Mouse (Mus musculus) hindbrain, embryonic 10.5 days (tissue): ENCODE measurements at regions not wholly inside any gene's neighbourhood (a gene's known extent, or its start where the extent isn't known, plus 50 kb on each side); places are given as distances from the start of the nearest gene placed in this dataset.
A peak's percentile ranks its signal among the peaks of the same experiment; 100 is the strongest.

Experiments
- DNase-seq: peaks from one replicate; pipeline ENCODE4 v3.0.0-alpha.2; 2017; ENCODE audit warnings: low spot score
- H3K27ac ChIP-seq: fragments of 300-500 bp; sonication (generic); 2 replicates; pipeline ENCODE4 v1.5.1; 2016; ENCODE audit warnings: mild to moderate bottlenecking, moderate library complexity
- H3K27me3 ChIP-seq: fragments of 300-500 bp; sonication (generic); 2 replicates; pipeline ENCODE4 v1.6.1; 2016; ENCODE audit warnings: mild to moderate bottlenecking; ENCODE audit not compliant: poor library complexity, insufficient read depth, severe bottlenecking
- H3K36me3 ChIP-seq: fragments of 300-500 bp; sonication (generic); 2 replicates; pipeline ENCODE4 v1.6.1; 2016; ENCODE audit warnings: mild to moderate bottlenecking, moderate library complexity
- H3K4me1 ChIP-seq: fragments of 300-500 bp; sonication (generic); replicated peaks from 2 replicates; pipeline ENCODE4 v1.6.1; 2016; ENCODE audit warnings: mild to moderate bottlenecking
- H3K4me3 ChIP-seq: fragments of 300-500 bp; sonication (generic); 2 replicates; pipeline ENCODE4 v1.5.1; 2016; ENCODE audit warnings: mild to moderate bottlenecking, moderate library complexity
- H3K9me3 ChIP-seq: fragments of 300-500 bp; sonication (generic); 2 replicates; pipeline ENCODE4 v1.6.1; 2016; ENCODE audit warnings: mild to moderate bottlenecking, moderate library complexity
- WGBS: fragments of 180-500 bp; shearing (Covaris S2); methylation state at CpG from one replicate; pipeline ENCODE4 v1.1.7; 2016; 5-methylcytosine and 5-hydroxymethylcytosine counted together

DNA sequence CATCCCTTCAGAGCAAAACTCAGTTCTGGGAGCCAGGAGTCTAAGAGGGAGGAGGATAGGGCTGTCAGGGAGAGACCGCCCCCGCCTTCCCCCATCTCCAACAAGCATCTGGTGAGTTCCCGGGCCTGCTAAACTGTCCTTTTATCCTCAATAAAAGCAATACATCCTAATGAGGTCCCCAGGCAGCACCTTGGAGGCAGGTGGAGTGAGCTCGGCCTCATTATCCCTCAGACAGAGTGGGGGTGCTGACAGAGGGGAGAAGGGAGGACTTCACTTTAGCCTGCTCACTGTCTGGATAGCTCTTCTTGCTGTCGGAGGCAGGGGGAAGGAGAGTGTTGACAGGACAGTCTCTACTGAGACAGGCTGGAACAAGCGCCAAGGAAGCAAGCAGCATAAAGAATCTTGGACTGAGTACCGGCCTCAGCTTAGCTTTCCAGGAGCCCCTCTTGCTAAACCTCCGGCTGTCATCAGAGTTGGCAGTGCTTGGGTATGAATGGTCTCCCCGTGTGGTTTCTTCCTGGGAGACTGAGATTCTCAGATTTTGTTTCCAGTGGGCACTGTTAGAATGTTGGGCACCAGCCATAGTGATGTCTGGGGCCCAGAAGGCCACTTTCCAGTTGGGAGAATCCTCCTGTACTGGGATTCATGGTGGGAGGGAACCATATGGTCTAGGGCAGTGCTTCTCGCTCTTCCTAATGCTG is 537.3 kb downstream of the Tbc1d22a start:
- H3K27ac ChIP-seq = no peak overlapping the region
- H3K4me1 ChIP-seq = no peaks in the 10 kb centered on the region
- no peaks in the 10 kb centered on the region for H3K9me3 ChIP-seq
- WGBS = 77% methylated on average over 10 of the region's 10 CpGs
- no peak for DNase-seq
- H3K27me3 ChIP-seq = no peaks in the 10 kb centered on the region
- H3K36me3 ChIP-seq = no peaks in the 10 kb centered on the region
- no peak overlapping the region for H3K4me3 ChIP-seq

DNA sequence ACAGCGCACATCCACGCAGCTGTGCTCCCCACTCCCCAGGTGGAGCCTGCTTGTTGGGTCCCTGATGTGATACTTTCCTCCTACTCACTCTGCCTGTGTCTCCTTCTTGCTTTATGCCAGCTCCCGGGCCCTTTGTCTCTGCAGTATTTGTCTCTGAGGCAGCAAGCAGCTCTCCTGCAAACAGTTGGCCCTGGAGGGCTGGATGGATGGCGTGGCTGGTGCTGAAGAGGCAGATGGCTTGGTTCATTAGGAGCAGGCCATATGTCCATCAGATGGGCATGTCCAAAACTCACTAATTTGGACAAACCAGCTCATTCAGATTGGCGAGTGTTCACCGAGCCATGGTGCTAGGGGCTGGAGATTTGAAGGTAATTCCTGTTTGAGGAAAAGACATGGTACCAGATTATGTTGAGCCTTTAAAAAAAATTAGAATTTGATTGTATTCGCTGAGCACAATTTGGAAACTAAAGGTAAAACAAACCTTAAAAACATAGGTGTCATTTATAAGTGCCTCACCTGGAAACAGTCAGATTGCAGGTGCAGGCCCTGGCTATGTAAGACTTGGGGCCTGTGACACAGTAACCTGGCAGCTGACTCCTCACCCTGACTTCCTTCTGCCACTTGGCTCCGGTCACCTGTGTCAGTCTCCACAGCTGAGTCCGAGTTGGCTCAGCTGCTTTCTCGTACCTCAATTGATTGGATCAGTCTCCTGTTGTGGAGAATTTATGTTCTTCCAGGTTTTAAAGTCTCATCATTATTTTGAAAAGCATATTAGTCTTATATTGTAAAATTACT is 549.5 kb downstream of the Tbc1d22a start:
- Histone ChIP-seq H3K27me3 (no peaks in the 10 kb centered on the region), H3K36me3 (no peaks in the 10 kb centered on the region), H3K4me3 (no peak overlapping the region), H3K4me1 (0 out of 2 replicates have a peak, but pooled peaks cover 4% of the 10 kb centered on the region), H3K27ac (no peak overlapping the region), H3K9me3 (no peaks in the 10 kb centered on the region)
- DNase-seq = no peak
- 88% methylated on average over 10 of the region's 10 CpGs for WGBS

DNA sequence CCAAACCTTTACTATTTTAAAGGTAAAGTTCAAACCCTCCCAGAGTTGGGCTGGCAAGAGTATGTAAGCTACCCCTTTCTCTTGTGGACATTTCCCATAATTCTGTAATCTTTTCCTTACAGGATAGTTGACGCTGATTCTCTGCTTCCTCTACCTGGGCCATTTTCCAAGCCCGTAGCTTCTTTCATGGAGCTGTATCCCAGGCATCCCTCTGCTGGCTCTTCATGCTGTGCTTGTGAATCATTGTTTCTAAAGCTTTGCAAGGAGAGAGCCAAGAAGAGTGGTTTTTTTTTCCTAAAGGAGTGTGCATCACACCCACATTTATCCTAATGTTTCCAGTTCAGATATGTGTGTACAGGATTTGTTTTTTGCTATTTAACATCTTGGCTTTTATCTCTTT is 553.4 kb downstream of the Tbc1d22a start:
- H3K4me1 ChIP-seq = 0 out of 2 replicates have a peak, but pooled peaks cover 4% of the 10 kb centered on the region
- no peaks in the 10 kb centered on the region for H3K9me3 ChIP-seq
- no peak overlapping the region for H3K27ac ChIP-seq
- H3K36me3 ChIP-seq = no peaks in the 10 kb centered on the region
- H3K27me3 ChIP-seq = no peaks in the 10 kb centered on the region
- 84% methylated on average over 2 of the region's 2 CpGs for WGBS
- DNase-seq = no peak
- no peak overlapping the region for H3K4me3 ChIP-seq

DNA sequence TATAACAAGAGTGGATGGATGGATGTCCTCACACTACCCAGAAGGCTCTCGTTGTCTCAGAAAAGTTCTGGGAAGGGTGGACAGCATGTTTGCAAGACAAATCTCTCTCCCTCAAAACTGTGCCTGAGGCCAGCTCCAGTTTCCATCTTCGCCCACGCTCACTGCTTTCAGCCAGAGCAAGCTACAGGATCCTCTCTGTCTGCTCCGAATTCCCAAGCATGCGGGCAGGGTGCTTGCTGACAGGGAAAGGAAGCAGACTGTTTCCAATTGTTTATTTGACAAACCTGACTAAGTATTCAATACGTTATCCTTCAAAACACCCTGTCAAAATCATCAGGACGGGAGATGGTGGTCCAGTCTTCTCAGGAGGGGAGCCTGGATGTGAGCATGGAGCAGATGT is 558.8 kb downstream of the Tbc1d22a start:
- Histone ChIP-seq H3K27ac (no peak overlapping the region), H3K4me3 (no peak overlapping the region), H3K36me3 (no peaks in the 10 kb centered on the region), H3K4me1 (0 out of 2 replicates have a peak, but pooled peaks cover 4% of the 10 kb centered on the region), H3K27me3 (no peaks in the 10 kb centered on the region), H3K9me3 (no peaks in the 10 kb centered on the region)
- no peak for DNase-seq
- WGBS = 79% methylated on average over 7 of the region's 7 CpGs

DNA sequence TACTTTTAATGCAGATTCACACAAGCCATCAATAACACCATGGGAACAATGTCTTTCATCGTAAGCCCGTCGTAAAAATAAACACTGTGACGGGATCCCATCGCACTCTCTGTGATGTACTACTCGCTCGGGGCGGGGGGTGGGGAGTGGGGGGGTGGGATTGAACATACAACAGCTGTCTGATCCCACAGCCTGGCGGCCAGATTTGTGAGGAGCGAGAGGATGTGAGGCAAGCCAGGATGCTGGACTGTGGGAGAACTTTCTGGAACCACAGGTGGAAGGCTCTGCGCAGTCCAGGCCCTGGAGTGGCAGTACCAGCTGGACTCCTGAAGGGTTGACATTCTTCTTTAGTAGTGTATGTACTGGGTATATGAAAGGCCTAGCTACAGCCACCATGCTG is 563.7 kb downstream of the Tbc1d22a start:
- Histone ChIP-seq H3K4me1 (no peaks in the 10 kb centered on the region), H3K36me3 (no peaks in the 10 kb centered on the region), H3K4me3 (no peak overlapping the region), H3K27me3 (no peaks in the 10 kb centered on the region), H3K27ac (no peak overlapping the region), H3K9me3 (no peaks in the 10 kb centered on the region)
- WGBS = 83% methylated on average over 11 of the region's 11 CpGs
- DNase-seq = no peak

DNA sequence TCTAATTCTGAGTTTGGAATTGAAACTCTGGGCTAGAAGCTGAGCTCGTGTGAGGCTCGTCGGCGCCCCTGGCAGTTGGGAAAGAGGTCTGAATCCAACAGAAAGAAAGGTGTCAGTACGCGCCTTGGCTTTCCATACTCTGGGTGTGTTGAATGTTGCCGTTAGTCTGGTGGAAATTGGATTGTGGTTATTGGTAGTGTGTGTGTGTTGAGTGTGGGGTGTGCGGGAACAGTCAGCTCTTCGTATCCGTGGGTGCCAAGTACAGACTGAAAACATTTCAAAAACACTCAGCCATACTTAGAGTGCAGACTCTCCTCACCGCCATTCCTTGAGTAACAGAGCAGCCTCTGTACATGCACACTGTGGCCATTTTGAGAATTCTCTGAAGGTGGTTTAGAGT is 566.9 kb downstream of the Tbc1d22a start:
- DNase-seq = no peak
- 91% methylated on average over 11 of the region's 11 CpGs for WGBS

DNA sequence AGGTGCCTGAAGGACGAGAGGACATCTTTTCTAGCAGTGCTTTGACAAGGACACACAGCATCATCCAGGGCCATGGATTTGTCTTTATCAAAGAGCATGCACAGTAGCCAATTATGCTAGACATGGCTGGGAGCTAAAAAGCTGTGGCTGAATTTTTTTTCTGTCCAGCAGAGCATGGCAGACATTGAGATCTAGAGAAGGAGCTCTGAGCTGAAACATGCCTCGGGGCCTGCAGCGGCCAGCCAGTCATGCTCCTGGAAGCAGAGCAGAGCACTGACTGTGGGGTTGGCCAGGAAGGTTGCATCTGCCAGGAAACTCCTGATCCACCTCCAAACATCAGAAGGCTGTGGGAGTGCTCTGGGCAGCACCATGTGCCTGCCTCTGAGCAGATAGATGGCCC is 580.5 kb downstream of the Tbc1d22a start:
- WGBS = 74% methylated on average over 3 of the region's 3 CpGs
- DNase-seq = no peak
- 0 out of 2 replicates have a peak overlapping the region, but pooled peaks have one; percentile 5 for H3K27ac ChIP-seq
- H3K4me3 ChIP-seq = no peak overlapping the region
- H3K27me3 ChIP-seq = no peaks in the 10 kb centered on the region
- no peaks in the 10 kb centered on the region for H3K4me1 ChIP-seq
- no peaks in the 10 kb centered on the region for H3K36me3 ChIP-seq
- H3K9me3 ChIP-seq = no peaks in the 10 kb centered on the region

More for the DNA sequence above, 566.9 kb downstream of the Tbc1d22a start:
- H3K36me3 ChIP-seq = no peaks in the 10 kb centered on the region
- no peaks in the 10 kb centered on the region for H3K27me3 ChIP-seq
- no peaks in the 10 kb centered on the region for H3K9me3 ChIP-seq
- no peak overlapping the region for H3K27ac ChIP-seq
- no peak overlapping the region for H3K4me3 ChIP-seq
- H3K4me1 ChIP-seq = no peaks in the 10 kb centered on the region

DNA sequence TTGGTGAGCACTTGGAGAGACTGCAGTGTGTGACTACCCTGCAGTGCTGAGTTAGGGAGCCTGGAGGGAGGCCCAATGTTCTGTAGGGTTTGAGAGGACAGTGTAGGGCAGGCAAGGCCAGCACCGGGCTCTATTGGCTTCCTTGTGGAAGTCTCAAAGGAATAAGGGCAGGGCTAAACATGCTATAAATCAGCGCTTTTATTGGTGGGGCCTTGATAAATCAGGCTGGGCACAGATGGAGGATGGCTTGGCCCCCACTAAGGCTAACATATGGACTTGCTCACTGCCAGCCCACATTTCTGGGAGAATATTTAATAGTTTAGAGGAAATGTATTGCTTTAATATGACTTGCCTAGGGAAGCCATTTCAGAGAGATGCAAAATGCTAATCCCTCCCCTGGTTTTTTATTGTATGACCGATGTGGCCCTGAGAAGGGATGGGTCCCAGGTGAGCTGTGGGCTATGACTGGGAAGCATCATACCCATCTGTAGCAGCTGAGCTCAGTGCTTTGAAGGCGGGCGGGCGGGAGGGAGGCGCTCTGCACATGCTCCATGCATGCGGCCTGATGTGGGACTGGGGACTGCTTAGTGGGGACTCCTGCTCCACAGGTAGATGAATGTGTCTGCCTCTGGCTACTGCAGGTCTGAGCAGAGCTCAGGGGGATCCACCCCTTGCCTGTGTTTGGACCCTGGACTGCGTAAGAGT is 584.4 kb downstream of the Tbc1d22a start:
- no peak for DNase-seq
- 92% methylated on average over 9 of the region's 9 CpGs for WGBS
- H3K27me3 ChIP-seq = no peaks in the 10 kb centered on the region
- H3K27ac ChIP-seq = no peak overlapping the region
- no peaks in the 10 kb centered on the region for H3K36me3 ChIP-seq
- no peak overlapping the region for H3K4me3 ChIP-seq
- no peaks in the 10 kb centered on the region for H3K9me3 ChIP-seq
- H3K4me1 ChIP-seq = no peaks in the 10 kb centered on the region

DNA sequence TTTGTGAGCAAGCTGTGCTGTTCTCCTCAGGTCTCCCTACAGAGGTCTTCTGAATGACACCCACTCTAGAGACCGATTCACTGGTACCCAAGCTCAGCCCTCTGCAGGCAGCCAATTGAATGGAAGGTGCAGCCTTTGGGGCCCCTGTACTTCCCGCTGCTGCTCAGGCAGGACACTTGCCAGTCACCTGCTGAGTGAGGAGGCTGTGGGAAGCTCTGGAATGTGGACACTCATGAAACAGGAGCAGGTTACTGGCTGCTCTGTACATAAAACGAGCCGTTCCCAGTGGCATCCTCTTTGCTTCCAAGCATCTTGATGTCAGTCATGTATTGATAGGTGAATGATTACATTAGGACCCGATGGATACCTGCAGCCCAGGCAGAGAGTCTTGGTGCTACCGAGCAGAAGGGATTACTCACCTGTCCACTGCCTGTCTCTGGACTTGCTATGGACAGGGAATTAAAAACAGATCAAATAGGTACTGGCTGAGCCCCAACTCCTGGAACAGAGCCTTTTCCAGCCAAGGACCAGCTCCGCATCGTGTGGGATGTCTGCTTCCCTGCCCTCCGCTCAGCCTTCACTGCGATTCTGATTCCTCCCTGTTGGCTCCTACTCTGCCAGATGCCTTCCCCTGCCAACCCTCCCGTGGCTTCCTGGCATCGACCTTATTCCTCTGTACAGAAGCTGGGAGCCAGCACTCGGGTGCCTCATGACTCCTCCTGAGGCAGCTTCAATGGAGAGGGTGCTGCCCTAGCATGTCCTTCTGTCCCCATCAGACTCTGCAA is 593.2 kb downstream of the Tbc1d22a start:
- H3K4me1 ChIP-seq = no peaks in the 10 kb centered on the region
- WGBS = 81% methylated on average over 13 of the region's 13 CpGs
- no peak overlapping the region for H3K4me3 ChIP-seq
- no peaks in the 10 kb centered on the region for H3K36me3 ChIP-seq
- no peak for DNase-seq
- no peaks in the 10 kb centered on the region for H3K27me3 ChIP-seq
- H3K9me3 ChIP-seq = no peaks in the 10 kb centered on the region
- no peak overlapping the region for H3K27ac ChIP-seq

DNA sequence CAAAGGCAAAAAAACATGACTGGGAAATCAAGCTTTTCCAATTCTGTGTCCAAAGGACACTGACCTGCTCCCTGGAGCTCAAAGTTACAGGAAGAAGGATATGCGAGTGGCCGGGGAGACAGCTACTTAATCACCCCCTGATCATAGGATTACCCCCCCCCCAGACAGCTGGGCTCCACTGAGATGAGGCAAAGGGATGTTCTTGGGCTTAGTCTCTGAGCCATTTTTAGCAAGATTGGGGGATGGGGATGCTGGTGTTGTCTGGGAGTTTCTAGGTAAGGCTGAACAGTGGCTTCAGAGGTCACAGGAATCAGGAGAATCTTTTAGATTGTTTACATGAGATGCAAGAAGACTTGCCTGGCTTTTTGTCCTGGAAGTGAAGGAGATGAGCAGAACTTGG is 597.6 kb downstream of the Tbc1d22a start:
- no peak for DNase-seq
- Histone ChIP-seq H3K36me3 (no peaks in the 10 kb centered on the region), H3K27ac (no peak overlapping the region), H3K27me3 (no peaks in the 10 kb centered on the region), H3K4me3 (no peak overlapping the region), H3K4me1 (peaks cover 4% of the 10 kb centered on the region; the same call in 1 of the 2 replicates), H3K9me3 (no peaks in the 10 kb centered on the region)
- WGBS = 82% methylated on average over 2 of the region's 2 CpGs

DNA sequence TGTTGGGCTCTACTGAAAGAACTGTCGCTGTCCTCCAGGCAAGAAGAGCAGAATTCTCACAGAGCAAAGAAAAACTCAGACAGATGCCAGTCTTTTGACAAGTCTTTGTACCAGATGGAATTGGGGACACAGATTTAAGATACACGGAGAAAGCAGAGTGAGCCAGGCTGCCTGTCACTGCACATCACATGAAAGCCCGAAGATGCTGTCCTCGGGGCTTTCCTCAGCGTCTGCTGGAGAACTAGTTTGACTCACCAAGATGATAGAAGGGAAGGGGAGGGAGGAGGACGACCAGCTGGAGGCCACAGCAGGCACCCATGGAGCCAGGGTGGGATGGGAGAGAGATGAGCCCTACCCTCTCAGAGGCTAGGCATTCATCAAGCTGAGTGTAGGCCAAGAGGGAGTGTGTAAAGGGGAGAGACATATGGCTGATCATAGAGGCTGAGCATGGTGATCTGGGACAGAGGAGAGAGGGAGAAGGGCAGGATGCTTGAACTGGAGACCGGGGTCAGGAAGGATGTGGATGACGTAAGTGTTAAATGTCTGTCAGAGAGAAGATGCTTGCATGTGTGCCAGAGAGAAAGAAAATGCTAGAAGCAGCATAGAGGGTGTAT is 600.7 kb downstream of the Tbc1d22a start:
- 74% methylated on average over 8 of the region's 8 CpGs for WGBS
- H3K27me3 ChIP-seq = no peaks in the 10 kb centered on the region
- H3K4me3 ChIP-seq = no peak overlapping the region
- H3K9me3 ChIP-seq = no peaks in the 10 kb centered on the region
- H3K4me1 ChIP-seq = peaks cover 4% of the 10 kb centered on the region; the same call in 1 of the 2 replicates
- 0 out of 2 replicates have a peak overlapping the region, but pooled peaks have one; percentile 16 for H3K27ac ChIP-seq
- no peak for DNase-seq
- no peaks in the 10 kb centered on the region for H3K36me3 ChIP-seq

DNA sequence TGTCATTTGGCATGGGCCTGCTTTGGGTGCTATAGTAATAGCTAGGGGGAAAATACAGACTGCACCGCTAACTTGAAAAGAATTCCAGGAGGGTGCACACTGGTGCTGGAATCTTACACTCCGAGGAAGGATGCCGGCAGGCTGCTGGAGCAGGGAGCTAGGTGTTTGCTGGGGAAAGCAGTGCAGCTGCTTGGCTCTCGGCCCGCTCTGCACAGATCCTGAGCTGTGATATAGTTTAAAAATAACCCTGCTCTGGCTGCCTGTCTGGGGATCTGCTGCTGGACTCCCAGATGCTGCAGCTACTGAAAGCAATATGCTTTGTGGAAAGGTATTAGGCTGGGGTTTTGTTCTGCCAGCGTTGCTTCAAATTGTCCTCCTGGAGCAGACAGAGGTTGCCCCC is 621.7 kb downstream of the Tbc1d22a start:
- H3K36me3 ChIP-seq = no peaks in the 10 kb centered on the region
- no peaks in the 10 kb centered on the region for H3K4me1 ChIP-seq
- H3K4me3 ChIP-seq = no peak overlapping the region
- H3K9me3 ChIP-seq = no peaks in the 10 kb centered on the region; the same call in 1 of the 2 replicates
- no peak overlapping the region for H3K27ac ChIP-seq
- no peaks in the 10 kb centered on the region for H3K27me3 ChIP-seq
- 58% methylated on average over 6 of the region's 6 CpGs for WGBS
- no peak for DNase-seq
